Mouse (Mus musculus) hindbrain, embryonic 12.5 days (tissue): ENCODE measurements at regions not wholly inside any gene's neighbourhood (a gene's known extent, or its start where the extent isn't known, plus 50 kb on each side); places are given as distances from the start of the nearest gene placed in this dataset.

Source experiments
- ATAC-seq: fragments of 200-750 bp; cut with Nextera tagmentation; 2 replicates; pipeline ENCODE4 v1.8.0; 2017; ENCODE audit warnings: moderate TSS enrichment; ENCODE audit not compliant: low FRiP score
- H3K27ac ChIP-seq: fragments of 300-500 bp; sonication (generic); 2 replicates; pipeline ENCODE4 v1.5.1; 2016; ENCODE audit warnings: mild to moderate bottlenecking
- H3K27me3 ChIP-seq: fragments of 300-500 bp; sonication (generic); 2 replicates; pipeline ENCODE4 v1.6.1; 2016; ENCODE audit warnings: mild to moderate bottlenecking
- H3K36me3 ChIP-seq: fragments of 300-500 bp; sonication (generic); 2 replicates; pipeline ENCODE4 v1.6.1; 2016; ENCODE audit warnings: mild to moderate bottlenecking
- H3K4me1 ChIP-seq: fragments of 300-500 bp; sonication (generic); 2 replicates; pipeline ENCODE4 v1.6.1; 2016
- H3K4me2 ChIP-seq: fragments of 300-500 bp; sonication (generic); replicated peaks from 2 replicates; pipeline ENCODE4 v1.6.1; 2016; ENCODE audit warnings: mild to moderate bottlenecking
- H3K4me3 ChIP-seq: fragments of 300-500 bp; sonication (generic); 2 replicates; pipeline ENCODE4 v1.5.1; 2016; ENCODE audit warnings: mild to moderate bottlenecking
- H3K9ac ChIP-seq: fragments of 300-500 bp; sonication (generic); 2 replicates; pipeline ENCODE4 v1.6.1; 2016; ENCODE audit warnings: mild to moderate bottlenecking, moderate library complexity
- H3K9me3 ChIP-seq: fragments of 300-500 bp; sonication (generic); replicated peaks from 2 replicates; pipeline ENCODE4 v1.6.1; 2016; ENCODE audit warnings: mild to moderate bottlenecking
- WGBS: fragments of 180-500 bp; shearing (Covaris S2); methylation state at CpG from one replicate; pipeline ENCODE4 v1.1.7; 2016; 5-methylcytosine and 5-hydroxymethylcytosine counted together

DNA sequence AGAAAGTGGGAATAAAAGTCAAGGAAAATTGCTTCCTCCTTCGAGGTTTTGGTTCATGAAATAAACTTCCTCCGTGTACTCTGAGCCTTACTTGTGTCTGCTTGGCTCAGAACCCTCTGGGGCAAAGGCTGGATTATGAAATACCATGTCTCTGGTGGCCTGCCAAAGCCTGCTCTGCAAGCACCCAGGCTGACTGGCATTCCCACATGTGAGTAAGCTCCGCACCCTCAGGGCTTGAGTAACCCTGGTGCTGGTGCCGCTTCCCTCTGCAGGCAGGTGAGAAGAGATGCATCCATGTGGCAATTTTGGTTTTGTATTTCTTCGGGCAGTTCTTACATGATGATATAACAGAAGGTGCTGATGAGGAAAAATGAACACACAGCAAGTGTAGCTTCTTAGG is 66.0 kb downstream of the Nr2f2 start:
- Histone ChIP-seq H3K4me2 (no peak overlapping the region), H3K9ac (no peak overlapping the region), H3K9me3 (no peaks in the 10 kb centered on the region), H3K36me3 (no peaks in the 10 kb centered on the region), H3K27ac (no peak overlapping the region), H3K27me3 (no peaks in the 10 kb centered on the region), H3K4me3 (no peak overlapping the region), H3K4me1 (no peaks in the 10 kb centered on the region)
- ATAC-seq, result no peak
- 68% methylated on average over 5 of the region's 5 CpGs for WGBS

DNA sequence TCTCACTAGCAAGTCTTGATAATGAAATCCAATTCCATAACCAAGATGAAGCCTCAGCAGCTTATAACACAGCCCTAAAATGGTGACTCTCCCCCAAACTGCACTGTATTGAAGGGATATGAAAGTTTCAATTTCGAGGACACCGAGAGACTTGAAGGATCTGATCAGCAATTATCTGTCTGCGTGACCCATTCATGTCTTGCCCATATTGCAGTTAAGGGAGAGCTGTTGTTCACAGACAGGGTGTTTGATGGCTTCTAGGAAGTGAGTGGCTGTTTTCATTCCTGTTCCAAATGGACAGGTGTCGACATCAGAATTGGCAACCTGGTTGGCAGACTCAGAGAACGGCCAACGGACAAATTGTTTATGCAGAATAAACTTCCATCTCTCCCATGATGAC is 75.1 kb downstream of the Nr2f2 start:
- Histone ChIP-seq H3K4me2 (no peak overlapping the region), H3K36me3 (no peaks in the 10 kb centered on the region), H3K27me3 (peaks cover 51% of the 10 kb centered on the region), H3K27ac (no peak overlapping the region), H3K4me1 (peaks cover 14% of the 10 kb centered on the region), H3K4me3 (no peak overlapping the region), H3K9ac (no peak overlapping the region), H3K9me3 (0 out of 2 replicates have a peak, but pooled peaks cover 4% of the 10 kb centered on the region)
- no peak for ATAC-seq
- WGBS, result 94% methylated on average over 6 of the region's 6 CpGs

- H3K4me1 ChIP-seq, result peaks cover 14% of the 10 kb centered on the region
- WGBS, result 70% methylated on average over 8 of the region's 8 CpGs
- no peak overlapping the region for H3K9ac ChIP-seq
- H3K4me3 ChIP-seq, result no peak overlapping the region
- H3K27ac ChIP-seq, result no peak overlapping the region
- 0 out of 2 replicates have a peak, but pooled peaks cover 4% of the 10 kb centered on the region for H3K9me3 ChIP-seq
- no peak for ATAC-seq
- no peaks in the 10 kb centered on the region for H3K36me3 ChIP-seq
- H3K4me2 ChIP-seq, result no peak overlapping the region
- peaks cover 53% of the 10 kb centered on the region for H3K27me3 ChIP-seq
These were observed 75.7 kb downstream of the Nr2f2 start for GRCm38 (mm10) chr7:70290733-70291320.

- H3K9ac ChIP-seq, result no peak overlapping the region
- no peaks in the 10 kb centered on the region for H3K36me3 ChIP-seq
- H3K27me3 ChIP-seq, result peaks cover 59% of the 10 kb centered on the region
These were observed 76.3 kb downstream of the Nr2f2 start for GRCm38 (mm10) chr7:70290277-70290676.

GRCm38 (mm10) chr7:70288621-70289020 is 77.9 kb downstream of the Nr2f2 start:
- no peak overlapping the region for H3K4me3 ChIP-seq
- no peak for ATAC-seq

More at GRCm38 (mm10) chr7:70290277-70290676, 76.3 kb downstream of the Nr2f2 start:
- no peak overlapping the region for H3K4me2 ChIP-seq
- peaks cover 14% of the 10 kb centered on the region for H3K4me1 ChIP-seq
- H3K4me3 ChIP-seq, result no peak overlapping the region
- 0 out of 2 replicates have a peak, but pooled peaks cover 4% of the 10 kb centered on the region for H3K9me3 ChIP-seq
- H3K27ac ChIP-seq, result no peak overlapping the region
- 53% methylated on average over 6 of the region's 6 CpGs for WGBS
- ATAC-seq, result no peak

DNA sequence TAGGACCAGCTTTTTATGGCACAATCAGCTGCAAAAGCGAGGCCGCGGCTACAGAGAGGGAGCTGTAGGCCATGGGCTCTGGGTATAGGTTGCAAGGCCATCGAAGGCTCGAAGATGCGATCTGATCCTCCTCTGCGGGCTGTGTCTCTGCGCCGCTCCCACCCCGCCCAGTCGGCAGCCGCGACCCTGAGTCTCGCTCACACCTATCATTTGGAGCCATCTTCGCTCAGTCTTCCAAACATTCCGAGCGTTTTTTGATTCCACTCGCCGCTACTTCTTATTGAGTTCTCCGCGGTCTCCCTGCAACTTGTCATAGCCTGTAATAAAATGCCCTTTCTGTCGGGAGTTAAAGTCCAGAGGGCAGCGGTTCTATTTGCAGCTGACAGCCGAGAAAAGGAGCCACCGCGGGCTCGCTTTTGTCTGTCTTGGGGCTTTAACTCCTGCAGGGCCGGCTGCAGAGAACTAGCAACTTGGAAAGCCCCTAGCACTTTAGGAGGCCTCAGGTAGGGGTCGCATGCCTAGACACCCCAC is 78.6 kb downstream of the Nr2f2 start:
- no peak overlapping the region for H3K27ac ChIP-seq
- 0 out of 2 replicates have a peak overlapping the region, but pooled peaks have one; percentile 14 for H3K9ac ChIP-seq
- peak overlapping the region; percentile 22 for H3K4me3 ChIP-seq
- 0 out of 2 replicates have a peak, but pooled peaks cover 4% of the 10 kb centered on the region for H3K9me3 ChIP-seq
- ATAC-seq, result no peak
- under 1% methylated on average over 29 of the region's 29 CpGs for WGBS
- H3K4me2 ChIP-seq, result peak overlapping the region; percentile 53
- peaks cover 82% of the 10 kb centered on the region for H3K27me3 ChIP-seq
- H3K4me1 ChIP-seq, result peaks cover 11% of the 10 kb centered on the region
- no peaks in the 10 kb centered on the region for H3K36me3 ChIP-seq

More at GRCm38 (mm10) chr7:70288621-70289020, 77.9 kb downstream of the Nr2f2 start:
- Histone ChIP-seq H3K27me3 (peaks cover 76% of the 10 kb centered on the region), H3K9me3 (0 out of 2 replicates have a peak, but pooled peaks cover 4% of the 10 kb centered on the region), H3K4me2 (no peak overlapping the region), H3K27ac (no peak overlapping the region), H3K9ac (no peak overlapping the region), H3K4me1 (peaks cover 11% of the 10 kb centered on the region), H3K36me3 (no peaks in the 10 kb centered on the region)
- WGBS, result 15% methylated on average over 5 of the region's 5 CpGs

- H3K4me3 ChIP-seq, result no peak overlapping the region
- peaks cover 14% of the 10 kb centered on the region for H3K4me1 ChIP-seq
- ATAC-seq, result no peak
- H3K4me2 ChIP-seq, result no peak overlapping the region
- H3K9me3 ChIP-seq, result no peaks in the 10 kb centered on the region
- peaks cover 93% of the 10 kb centered on the region for H3K27me3 ChIP-seq
- H3K27ac ChIP-seq, result no peak overlapping the region
- H3K36me3 ChIP-seq, result no peaks in the 10 kb centered on the region
- 7% methylated on average over 14 of the region's 14 CpGs for WGBS
- H3K9ac ChIP-seq, result no peak overlapping the region
These were observed 79.6 kb downstream of the Nr2f2 start for GRCm38 (mm10) chr7:70286836-70287355.

DNA sequence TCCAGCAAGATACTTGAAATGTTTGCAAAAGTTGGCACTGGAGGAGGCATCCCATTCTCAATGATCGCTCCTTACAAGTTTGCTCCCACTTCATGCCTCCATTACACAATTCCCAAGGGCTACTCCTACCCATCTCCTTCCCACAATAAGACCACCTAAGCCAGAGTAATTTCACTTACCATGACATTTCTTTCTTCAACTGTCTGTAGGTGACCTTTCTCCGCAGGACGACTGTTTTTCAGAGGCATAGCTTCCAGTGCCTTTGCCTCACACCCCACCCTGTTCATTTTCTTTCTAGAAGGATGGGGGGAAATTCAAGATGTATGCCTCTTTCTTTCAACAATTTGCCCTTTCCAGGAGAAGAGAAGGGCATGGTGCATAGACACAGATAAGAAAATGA is 81.2 kb downstream of the Nr2f2 start:
- no peak for ATAC-seq

DNA sequence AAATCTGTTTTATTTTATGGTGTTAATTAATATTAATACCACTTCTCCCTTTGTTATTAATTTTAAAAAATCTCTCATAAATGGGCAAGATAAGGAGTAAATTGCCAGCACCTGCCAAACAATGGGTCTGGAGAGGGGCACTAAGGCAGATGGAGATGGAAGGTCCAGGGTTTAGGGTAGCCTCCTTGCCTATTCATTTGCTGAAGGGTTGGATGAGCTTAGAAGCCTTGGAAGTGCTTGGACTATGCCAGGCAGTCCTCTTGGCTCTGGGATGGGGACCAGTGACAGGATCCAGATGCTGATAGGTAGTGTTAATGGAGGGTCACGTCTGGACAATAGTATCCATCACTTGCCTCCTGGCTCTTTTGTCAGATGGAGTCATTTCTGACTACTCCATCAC is 82.7 kb downstream of the Nr2f2 start:
- Histone ChIP-seq H3K27me3 (peaks cover 91% of the 10 kb centered on the region), H3K27ac (no peak overlapping the region), H3K9me3 (no peaks in the 10 kb centered on the region), H3K4me2 (no peak overlapping the region), H3K4me1 (peaks cover 34% of the 10 kb centered on the region), H3K4me3 (no peak overlapping the region), H3K9ac (no peak overlapping the region), H3K36me3 (no peaks in the 10 kb centered on the region)
- no peak for ATAC-seq
- WGBS, result 0% methylated on average over 1 of the region's 1 CpGs

More for the DNA sequence above, 81.2 kb downstream of the Nr2f2 start:
- Histone ChIP-seq H3K4me3 (no peak overlapping the region), H3K9me3 (no peaks in the 10 kb centered on the region), H3K4me2 (no peak overlapping the region), H3K4me1 (peaks cover 29% of the 10 kb centered on the region), H3K36me3 (no peaks in the 10 kb centered on the region), H3K27me3 (peaks cover 95% of the 10 kb centered on the region), H3K9ac (no peak overlapping the region), H3K27ac (no peak overlapping the region)
- WGBS, result 10% methylated on average over 3 of the region's 3 CpGs

- H3K4me3 ChIP-seq, result no peak overlapping the region
- H3K27me3 ChIP-seq, result peaks cover 89% of the 10 kb centered on the region
- H3K27ac ChIP-seq, result no peak overlapping the region
- no peak overlapping the region for H3K4me2 ChIP-seq
- H3K4me1 ChIP-seq, result peaks cover 32% of the 10 kb centered on the region
- H3K9me3 ChIP-seq, result no peaks in the 10 kb centered on the region
- no peaks in the 10 kb centered on the region for H3K36me3 ChIP-seq
- H3K9ac ChIP-seq, result no peak overlapping the region
- WGBS, result 9% methylated on average over 4 of the region's 4 CpGs
- ATAC-seq, result no peak
These were observed 83.4 kb downstream of the Nr2f2 start for GRCm38 (mm10) chr7:70283166-70283565.

DNA sequence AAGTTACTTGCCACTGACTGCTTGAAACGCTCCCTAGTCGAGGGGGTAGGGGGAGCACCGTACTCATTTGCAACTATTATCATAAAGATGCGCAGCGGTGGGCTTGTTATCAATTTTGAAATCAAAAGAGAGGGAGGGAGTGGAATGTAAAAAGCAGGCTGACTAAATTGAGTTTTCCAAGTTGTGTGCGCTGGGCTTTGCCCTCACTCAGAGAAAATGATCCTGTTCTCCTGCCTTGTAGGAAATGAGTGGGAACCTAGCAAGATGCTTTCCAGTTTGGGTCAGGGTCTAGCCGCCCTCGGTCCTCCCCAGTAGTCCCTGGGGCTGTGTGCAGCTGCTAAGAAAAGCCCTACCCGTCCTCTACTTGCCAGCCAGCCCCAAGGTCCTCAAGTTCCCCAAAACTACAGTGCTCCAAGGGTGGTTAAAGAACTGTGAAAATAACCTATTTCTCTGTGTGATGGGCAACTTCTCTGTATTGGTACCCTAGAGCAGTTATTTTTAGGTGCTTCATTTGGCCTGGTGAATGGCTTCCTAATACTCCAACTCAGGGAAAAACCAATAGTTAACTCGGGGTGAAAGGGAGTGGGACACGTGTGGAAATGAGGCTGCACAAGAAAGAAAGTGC is 84.5 kb downstream of the Nr2f2 start:
- WGBS, result 3% methylated on average over 11 of the region's 11 CpGs
- H3K4me1 ChIP-seq, result peaks cover 24% of the 10 kb centered on the region
- no peak overlapping the region for H3K27ac ChIP-seq
- H3K36me3 ChIP-seq, result no peaks in the 10 kb centered on the region
- H3K9me3 ChIP-seq, result no peaks in the 10 kb centered on the region
- ATAC-seq, result no peak
- 0 out of 2 replicates have a peak overlapping the region, but pooled peaks have one; percentile 1 for H3K4me2 ChIP-seq
- no peak overlapping the region for H3K4me3 ChIP-seq
- H3K27me3 ChIP-seq, result peaks cover 85% of the 10 kb centered on the region
- no peak overlapping the region for H3K9ac ChIP-seq

- peaks cover 83% of the 10 kb centered on the region for H3K27me3 ChIP-seq
- WGBS, result 2% methylated on average over 22 of the region's 22 CpGs
- peak overlapping the region; percentile 51 for H3K4me2 ChIP-seq
- peak overlapping the region; percentile 18; the same call in 1 of the 2 replicates for H3K9ac ChIP-seq
- no peaks in the 10 kb centered on the region for H3K9me3 ChIP-seq
- no peak overlapping the region for H3K27ac ChIP-seq
- peaks cover 24% of the 10 kb centered on the region for H3K4me1 ChIP-seq
- ATAC-seq, result peak; percentile 54; the same call in 1 of the 2 replicates
- H3K4me3 ChIP-seq, result peak overlapping the region; percentile 11; the same call in 1 of the 2 replicates
- no peaks in the 10 kb centered on the region for H3K36me3 ChIP-seq
These were observed 85.2 kb downstream of the Nr2f2 start for GRCm38 (mm10) chr7:70281381-70281750.
